Mouse (Mus musculus): ENCODE measurements around the gene Ggn.
"Not testable (repeated sequence)": the region's sequence is repeated elsewhere in the genome, so short reads cannot be mapped to it uniquely, and the experiment has no call there.

Gene Ggn

GRCm38 (mm10) chr7:29162294-29162693 lies 7.7 kb upstream of the Ggn start:
- DNase-seq (ENCODE audit: low read depth), result no peak

DNA sequence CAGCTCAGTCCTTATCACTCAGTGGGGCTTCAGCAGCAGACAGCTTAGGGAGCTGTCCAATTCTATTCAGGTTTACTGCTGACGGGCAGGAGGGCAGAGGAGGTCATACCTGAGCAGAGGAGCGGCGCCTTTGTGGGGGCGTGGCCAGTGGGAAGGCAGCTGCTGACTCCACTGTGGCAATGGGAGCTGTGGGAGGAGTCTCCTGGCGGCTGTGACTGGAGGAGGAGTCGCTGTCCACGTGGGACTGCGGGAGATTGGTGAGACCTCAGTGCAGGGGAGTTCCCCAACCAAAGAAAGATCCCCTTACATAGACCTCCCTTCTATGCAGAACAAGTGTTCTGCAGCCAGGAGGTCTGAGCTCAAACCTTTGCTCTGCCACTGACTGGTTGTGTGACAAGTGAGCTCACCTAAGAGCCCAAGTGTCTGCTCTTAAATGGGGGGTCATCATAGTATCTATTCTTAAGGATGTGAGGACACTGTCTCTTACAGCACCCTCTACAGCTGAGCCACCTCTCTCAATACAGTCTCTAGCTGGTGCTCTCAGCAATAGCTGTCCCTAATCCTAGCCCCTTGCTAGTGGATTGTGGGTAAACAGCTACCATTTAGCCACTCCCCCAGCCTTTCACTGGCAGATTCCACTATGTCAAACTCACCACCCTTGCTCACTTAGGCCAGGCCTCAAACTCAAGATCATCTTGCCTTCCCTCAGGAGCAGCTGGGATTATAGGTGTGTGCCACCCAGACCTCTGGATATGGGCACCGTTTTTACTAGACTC lies 7.1 kb upstream of the Ggn start:
- DNase-seq (ENCODE audit: low read depth), result no peak

GRCm38 (mm10) chr7:29167656-29168055 lies 2.4 kb upstream of the Ggn start:
- DNase-seq (ENCODE audit: low read depth), result no peak

GRCm38 (mm10) chr7:29168121-29168695 lies 1.8 kb upstream of the Ggn start:
- no peak for DNase-seq (ENCODE audit: low read depth)

DNA sequence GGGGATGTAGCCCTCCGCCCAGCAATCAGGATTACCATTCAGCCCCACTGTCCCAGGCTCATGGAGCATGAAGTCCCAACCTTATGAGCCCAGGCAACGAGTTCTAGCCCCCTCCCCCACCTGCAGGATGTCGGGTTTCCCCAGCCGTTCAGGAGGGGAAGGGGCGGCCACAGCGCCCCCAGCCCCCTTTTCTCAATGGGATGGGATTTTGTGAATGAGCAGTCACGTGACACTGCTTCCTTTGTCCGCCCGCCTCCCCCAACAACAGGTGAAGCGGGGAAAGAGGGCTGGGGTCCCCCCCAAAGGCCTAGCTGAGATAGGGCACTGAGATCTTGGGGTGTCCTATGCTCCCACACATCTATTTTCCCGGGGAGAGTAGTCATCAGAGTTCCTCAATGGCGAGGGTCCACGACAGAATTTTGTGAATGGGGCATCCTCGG lies 1.2 kb upstream of the Ggn start:
- DNase-seq (ENCODE audit: low read depth), result no peak

GRCm38 (mm10) chr7:29169231-29170065 lies 562 bp upstream of the Ggn start:
- peak; percentile 86 for DNase-seq (ENCODE audit: low read depth)

- DNase-seq (ENCODE audit: low read depth), result no peak
These were observed 948 bp downstream of the Ggn start for GRCm38 (mm10) chr7:29170755-29171561.

GRCm38 (mm10) chr7:29171562-29172097 lies 1.6 kb downstream of the Ggn start:
- DNase-seq (ENCODE audit: low read depth), result no peak

- DNase-seq (ENCODE audit: low read depth), result no peak
These were observed 2.5 kb downstream of the Ggn start for GRCm38 (mm10) chr7:29172390-29173016.

GRCm38 (mm10) chr7:29178106-29178505 lies 8.1 kb downstream of the Ggn start:
- DNase-seq (ENCODE audit: low read depth), result no peak

DNA sequence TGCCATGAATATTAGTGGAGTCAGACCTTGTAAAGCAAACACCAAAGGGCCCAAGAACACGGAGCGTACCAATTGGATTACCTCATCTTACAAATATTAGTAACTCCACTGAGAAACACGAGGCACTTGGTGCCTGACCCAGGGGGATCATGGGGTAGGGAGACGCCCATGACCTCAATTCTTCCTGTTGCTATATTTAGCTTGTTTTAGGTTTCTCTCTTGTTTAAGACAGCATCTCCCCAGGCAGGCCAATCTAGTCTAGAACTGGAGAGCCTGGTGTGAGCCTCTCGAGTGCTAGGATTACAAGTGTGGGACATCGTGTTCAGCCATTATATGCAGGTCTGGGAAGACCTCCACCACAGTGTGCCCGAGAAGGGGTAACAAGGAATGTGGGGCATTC lies 9.3 kb downstream of the Ggn start:
- peak; percentile 51 for DNase-seq (ENCODE audit: low read depth)

DNA sequence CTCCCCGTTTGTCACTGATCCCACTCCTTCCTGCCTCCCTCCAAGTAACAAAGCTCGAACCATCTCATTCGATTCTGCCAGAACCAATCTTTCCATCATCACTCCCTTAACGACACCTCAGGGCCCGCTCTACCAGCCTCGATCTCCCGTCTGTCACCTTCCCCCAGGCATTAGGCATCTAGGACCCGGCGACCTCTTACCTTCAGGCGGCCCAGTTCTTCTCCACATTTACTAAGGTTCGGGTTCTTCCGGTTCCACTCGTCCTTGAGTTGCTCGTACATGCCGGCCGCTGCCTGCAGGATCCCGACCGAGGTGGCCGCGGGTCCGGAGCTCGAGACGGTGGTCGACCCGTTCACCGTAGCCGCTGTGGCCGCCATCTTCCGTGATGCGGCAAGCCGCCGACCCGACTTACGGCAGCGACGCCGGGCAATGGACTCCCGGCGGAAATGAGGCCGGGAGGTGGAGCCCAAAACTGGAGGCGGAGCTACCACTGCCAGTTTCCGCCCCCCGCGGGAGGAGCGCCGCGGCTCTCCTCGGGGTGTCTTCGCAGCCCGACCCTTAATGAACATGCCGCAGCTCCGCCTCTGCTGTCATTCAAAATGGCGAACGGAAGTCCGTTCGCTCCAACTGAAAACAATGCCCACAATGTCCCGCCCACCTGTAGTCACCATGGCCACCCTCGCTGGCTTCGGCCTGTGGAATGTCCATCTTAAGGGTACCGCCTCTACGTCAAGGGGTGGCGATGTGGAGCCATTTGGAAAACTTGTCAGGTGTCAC lies 10.3 kb downstream of the Ggn start, which contains the start of gene Psmd8:
Gene Psmd8 (minus strand): TSS at position 625 of the 777 bp plus-strand sequence.
- peak; percentile 94 for DNase-seq (ENCODE audit: low read depth)

- DNase-seq (ENCODE audit: low read depth), result no peak
These were observed 10.8 kb downstream of the Ggn start for GRCm38 (mm10) chr7:29180854-29181236.

GRCm38 (mm10) chr7:29181323-29181722 lies 11.3 kb downstream of the Ggn start:
- DNase-seq (ENCODE audit: low read depth), result not testable (repeated sequence)

DNA sequence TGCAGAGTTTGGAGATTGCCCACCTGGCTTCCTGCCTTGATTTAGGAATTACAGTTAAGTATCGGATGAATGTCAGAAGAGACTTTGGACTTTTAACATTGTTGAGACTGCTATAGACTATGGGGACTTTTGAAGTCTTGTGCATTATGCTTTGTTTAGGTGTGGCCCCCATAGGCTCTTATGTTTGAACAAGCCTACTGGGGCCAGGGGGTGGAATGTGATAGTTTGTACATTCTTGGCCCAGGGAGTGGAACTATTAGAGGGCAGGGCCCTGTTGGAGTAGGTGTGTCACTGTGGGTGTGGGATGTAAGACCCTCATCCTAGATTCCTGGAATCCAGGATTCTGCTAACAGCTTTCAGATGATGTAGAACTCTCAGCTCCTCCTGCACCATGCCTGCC lies 24.2 kb downstream of the Ggn start:
- DNase-seq (ENCODE audit: low read depth), result not testable (repeated sequence)

- DNase-seq (ENCODE audit: low read depth), result no peak
These were observed 32.6 kb downstream of the Ggn start for GRCm38 (mm10) chr7:29202577-29202976.

- DNase-seq (ENCODE audit: low read depth), result not testable (repeated sequence)
These were observed 41.0 kb downstream of the Ggn start for GRCm38 (mm10) chr7:29211013-29211412.

- DNase-seq (ENCODE audit: low read depth), result peak; percentile 84
These were observed 41.6 kb downstream of the Ggn start for GRCm38 (mm10) chr7:29211415-29212198.

- no peak for DNase-seq (ENCODE audit: low read depth)
These were observed 42.3 kb downstream of the Ggn start for GRCm38 (mm10) chr7:29212199-29212765.

Data from fibroblast of lung, adult 2 months (primary cell).